Mouse (Mus musculus) spleen, adult 18-20 months (tissue): ENCODE data around the gene Txnip.
A peak's percentile ranks its signal among the peaks of the same experiment; 100 is the strongest.

ENCODE experiments used
- DNase-seq, 2 experiments: peaks; one replicate each; pipeline ENCODE4 v3.0.0; 2022; ENCODE audit warnings: mixed read lengths in 2 of 2

The Txnip gene

GRCm38 (mm10) chr3:96569966-96570605 lies 12.3 kb downstream of the Txnip start:
- no peak for DNase-seq

- DNase-seq: no peak
Measured at GRCm38 (mm10) chr3:96570643-96571042, 12.9 kb downstream of the Txnip start.

GRCm38 (mm10) chr3:96571336-96571735 lies 13.6 kb downstream of the Txnip start:
- no peak for DNase-seq

- no peak for DNase-seq
Measured at GRCm38 (mm10) chr3:96571896-96572698, 14.3 kb downstream of the Txnip start.

GRCm38 (mm10) chr3:96573611-96574511 lies 16.1 kb downstream of the Txnip start:
- no peak for DNase-seq

- DNase-seq: no peak
Measured at GRCm38 (mm10) chr3:96575272-96575984, 17.7 kb downstream of the Txnip start.

- DNase-seq: no peak
Measured at GRCm38 (mm10) chr3:96576005-96576658, 18.4 kb downstream of the Txnip start.

GRCm38 (mm10) chr3:96576690-96577541 lies 19.2 kb downstream of the Txnip start, which contains the start of gene Gm16253:
Gm16253 (plus strand) TSS chr3:96576984.
- DNase-seq: peak; percentile 85 to 87

- DNase-seq: no peak
Measured at GRCm38 (mm10) chr3:96577566-96577965, 19.8 kb downstream of the Txnip start.

GRCm38 (mm10) chr3:96578561-96579238 lies 20.9 kb downstream of the Txnip start:
- DNase-seq: no peak

GRCm38 (mm10) chr3:96579239-96579750 lies 21.5 kb downstream of the Txnip start:
- DNase-seq: no peak

- DNase-seq: peak; percentile 80 to 86
Measured at GRCm38 (mm10) chr3:96579885-96580454, 22.2 kb downstream of the Txnip start.

GRCm38 (mm10) chr3:96581141-96581540 lies 23.4 kb downstream of the Txnip start:
- DNase-seq: no peak

GRCm38 (mm10) chr3:96581771-96582515 lies 24.2 kb downstream of the Txnip start:
- DNase-seq: no peak

- DNase-seq: no peak
Measured at GRCm38 (mm10) chr3:96583386-96583785, 25.6 kb downstream of the Txnip start.

GRCm38 (mm10) chr3:96590657-96591056 lies 32.9 kb downstream of the Txnip start:
- no peak for DNase-seq

GRCm38 (mm10) chr3:96593374-96593773 lies 35.6 kb downstream of the Txnip start:
- DNase-seq: no peak

- peak; percentile 90 to 92 for DNase-seq
Measured at GRCm38 (mm10) chr3:96593790-96594560, 36.2 kb downstream of the Txnip start, which contains the start of gene Polr3gl. Polr3gl (minus strand) TSS chr3:96594181.
